Mouse (Mus musculus): Measurements from ENCODE around the gene Ilkap.

Gene Ilkap

DNA sequence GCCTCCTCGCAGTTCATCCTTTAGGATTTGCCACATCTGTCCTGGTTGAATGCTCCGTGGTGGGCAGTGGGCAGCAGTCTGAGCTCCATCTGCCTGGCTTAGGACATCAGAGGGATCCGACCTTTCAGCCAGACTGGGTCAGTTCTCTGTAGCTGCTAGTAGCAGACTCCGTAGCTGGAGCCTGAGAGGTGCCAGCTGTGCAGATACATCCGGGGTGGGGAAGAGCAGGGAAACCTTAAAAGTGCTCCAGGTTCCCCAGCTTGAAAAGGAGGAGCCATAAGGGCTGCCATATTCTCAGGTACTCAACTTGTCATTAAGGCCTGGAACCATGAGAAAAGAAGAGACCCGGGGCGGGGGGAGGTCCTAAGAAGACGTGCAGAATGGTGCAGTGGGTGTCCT, 32.8 kb downstream of the Ilkap start:
- in situ Hi-C loops (cut with MboI, MseI), result no loop called here

DNA sequence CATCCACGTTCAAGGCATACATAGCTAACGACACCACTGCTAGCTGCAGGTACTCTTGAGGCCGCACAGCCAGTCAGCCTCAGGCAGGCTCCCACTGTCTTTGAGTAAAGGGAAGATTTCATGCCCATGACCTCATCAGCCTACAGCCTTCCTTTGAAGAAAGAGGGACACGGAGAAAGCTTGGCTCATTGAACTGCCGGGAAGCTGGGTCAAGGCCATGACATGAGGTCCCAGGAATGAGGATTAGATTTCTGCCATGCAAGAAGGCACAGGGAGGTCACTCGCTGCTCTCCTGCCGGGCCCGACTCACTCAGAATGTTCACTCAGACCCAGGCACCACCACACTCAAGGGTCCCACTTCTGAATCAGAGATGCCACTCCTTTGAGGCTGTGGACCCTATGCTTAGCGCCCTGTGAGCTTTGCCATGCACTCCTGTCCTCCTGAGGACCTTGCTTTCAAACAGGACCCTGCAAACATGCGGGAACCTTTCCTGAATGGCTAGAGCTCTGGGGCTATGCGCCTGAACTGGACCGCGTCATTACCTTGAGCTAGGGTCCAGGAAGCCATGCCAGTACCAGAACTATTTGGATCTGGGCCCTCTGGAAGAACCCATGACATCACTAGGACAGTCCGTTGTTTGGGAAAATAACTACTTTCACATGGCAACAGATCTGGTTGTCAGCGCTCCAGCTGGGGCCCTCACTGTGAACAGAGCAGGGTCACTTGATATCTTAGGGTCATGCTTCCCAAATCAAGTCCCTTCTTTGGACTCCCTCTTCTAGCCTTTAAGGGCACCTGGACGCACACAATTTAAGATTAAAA, 33.6 kb downstream of the Ilkap start:
- in situ Hi-C loops (cut with MboI, MseI), result no loop called here

DNA sequence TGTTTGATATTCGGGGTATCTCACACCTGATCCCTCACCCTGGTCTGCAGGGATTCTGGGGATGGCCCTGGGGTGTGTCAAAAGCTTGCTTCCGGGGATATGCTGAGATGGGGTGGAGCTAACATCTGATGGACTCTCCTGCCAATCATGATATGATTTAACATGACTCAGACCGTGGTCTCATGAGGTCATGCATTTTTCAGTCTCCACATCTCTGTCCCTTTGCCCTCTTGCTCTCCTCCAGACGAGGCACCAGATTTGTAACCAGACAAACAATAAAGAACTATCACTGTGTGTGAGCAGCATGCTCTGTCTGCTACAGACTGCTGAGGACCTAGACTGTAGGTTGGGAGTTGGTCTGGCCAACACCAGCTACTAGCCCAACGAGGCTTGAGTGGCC, 36.5 kb downstream of the Ilkap start:
- in situ Hi-C loops (cut with MboI, MseI), result no loop called here

DNA sequence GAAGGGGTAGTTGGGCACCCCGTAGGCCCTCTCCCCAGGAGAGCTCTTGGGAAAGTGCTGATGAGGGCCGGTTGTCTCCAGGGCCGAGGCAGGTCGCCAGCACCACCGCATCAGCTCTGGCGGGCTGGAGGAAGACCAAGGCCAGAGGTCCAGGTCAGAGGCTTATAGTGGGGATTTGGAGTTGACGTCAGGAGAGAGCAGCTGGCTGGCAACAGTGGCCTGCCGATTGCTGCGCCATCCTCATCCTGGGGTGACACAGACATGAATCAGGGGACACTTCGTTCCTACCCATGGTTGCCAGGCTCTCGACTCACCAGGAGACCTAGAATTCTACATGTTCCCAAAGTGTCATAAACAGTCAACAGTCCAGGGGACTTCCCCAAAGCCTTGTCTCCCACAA, 42.5 kb downstream of the Ilkap start:
- in situ Hi-C loops (cut with MboI, MseI), result no loop called here

DNA sequence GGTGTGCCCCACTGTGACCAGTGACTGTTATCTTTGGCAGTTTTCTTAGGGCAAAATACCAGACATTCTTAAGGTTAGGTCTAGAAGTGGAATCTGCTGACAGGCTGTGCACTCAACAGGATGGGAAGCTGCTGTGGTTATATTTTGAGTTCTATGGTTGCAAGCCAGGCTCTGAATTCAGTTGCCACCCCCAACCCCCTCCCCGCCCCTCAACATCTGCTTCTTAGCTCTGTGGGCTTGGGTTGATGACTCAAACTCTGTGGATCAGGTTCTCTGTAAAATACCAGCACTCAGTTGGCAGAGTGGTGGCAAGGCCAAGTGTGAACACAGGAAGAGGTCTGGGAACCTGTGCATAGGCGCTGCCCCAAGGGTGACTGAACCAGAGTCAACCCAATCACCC, 46.3 kb downstream of the Ilkap start:
- in situ Hi-C loops (cut with MboI, MseI), result no loop called here

DNA sequence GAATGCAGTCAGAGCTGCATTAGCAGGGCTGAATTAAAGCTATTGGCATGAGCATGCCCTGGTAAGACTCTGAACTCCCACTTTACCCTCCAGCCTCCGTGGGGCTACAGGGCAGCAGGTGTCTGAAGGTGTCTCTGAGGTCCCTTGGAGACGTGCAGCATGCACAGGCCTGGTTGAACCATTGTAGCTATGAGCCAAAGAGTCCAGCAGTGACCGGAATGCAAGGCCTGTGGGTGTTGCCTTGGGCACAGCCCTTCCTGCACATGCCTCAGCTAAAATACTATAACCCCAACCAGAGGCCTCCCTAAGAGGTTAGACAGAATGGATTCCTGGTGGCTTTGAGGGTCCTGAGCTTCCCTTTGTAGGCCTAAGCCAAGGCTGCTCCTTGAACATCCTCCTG, 47.4 kb downstream of the Ilkap start:
- in situ Hi-C loops (cut with MboI, MseI), result no loop called here

DNA sequence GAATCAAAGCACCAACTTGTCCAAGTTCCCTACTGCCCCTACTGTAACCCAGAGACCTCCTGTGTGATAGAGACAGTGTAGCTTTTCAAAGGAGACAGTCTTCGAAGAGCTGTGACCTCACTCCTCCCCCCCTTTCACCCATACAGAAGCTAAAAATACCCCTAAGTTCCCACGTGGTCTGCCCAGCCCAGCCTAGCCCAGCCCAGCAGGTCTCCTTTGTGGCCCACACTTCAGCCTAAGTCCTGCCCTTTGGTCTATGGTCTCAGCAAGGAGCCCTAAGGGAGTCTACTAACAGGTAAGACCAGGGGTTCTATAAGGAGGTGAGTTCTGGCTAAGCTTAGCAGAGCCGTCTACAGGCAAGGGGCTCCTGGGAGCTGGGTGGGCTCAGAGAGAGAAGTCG, 47.8 kb downstream of the Ilkap start, which contains the start of gene Klhl30:
TSS of gene Klhl30 (plus strand) at position 176 of the 400 bp plus-strand sequence.
- in situ Hi-C loops (cut with MboI, MseI), result no loop called here

DNA sequence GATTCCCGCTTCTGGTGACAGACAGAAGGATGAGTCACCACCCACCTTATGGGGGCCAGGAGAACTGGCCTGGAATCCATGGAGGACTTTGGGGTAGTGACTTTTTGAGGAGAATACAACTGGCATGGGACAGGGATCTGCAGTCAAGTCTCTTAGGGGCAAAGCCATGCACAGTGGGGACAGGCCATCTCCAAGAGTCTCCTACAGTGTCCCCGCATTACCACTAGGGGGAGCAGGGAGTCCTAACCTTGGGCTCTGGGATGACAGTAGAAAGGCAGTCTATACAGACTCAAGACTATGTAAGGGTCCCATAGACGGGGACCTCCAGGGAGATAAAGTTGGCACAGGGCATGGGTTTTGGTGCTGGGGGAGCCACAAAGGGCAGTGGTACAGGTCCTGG, 51.7 kb downstream of the Ilkap start:
- in situ Hi-C loops (cut with MboI, MseI), result no loop called here

DNA sequence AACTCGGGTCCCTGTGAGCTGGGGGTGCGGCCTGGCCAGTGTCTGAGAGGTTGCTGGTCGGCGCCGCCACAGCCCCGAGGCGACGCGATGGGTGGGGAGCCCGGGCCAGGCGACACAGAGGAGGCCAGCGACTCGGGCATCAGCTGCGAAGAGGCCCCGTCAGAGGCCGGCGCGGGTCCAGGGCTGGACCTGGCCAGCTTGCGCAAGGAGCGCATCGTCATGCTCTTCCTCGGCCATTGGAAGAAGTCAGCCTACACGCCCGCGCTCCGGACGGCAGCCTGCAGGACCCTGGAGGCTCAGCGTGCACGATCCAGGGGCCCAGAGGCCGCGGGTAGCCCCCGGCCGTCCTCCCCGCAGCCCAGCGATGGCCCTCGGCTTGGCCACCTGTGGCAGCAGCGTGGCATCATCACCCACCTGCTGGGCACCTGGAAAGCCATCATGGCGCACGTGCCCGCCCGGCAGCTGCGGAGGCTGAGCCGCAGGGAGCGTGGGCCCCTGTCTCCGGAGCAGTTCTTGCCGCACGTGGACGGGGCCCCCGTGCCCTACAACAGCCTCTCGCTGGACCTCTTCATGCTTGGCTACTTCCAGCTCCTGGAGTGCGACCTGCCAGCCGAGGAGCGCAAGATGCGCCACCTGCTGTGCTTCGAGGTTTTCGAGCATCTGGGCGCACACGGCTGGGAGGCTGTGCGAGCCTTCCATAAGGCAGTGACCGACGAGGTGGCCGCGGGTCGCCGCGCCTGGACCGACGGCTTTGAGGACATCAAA, 53.5 kb downstream of the Ilkap start:
- in situ Hi-C loops (cut with MboI, MseI), result no loop called here

DNA sequence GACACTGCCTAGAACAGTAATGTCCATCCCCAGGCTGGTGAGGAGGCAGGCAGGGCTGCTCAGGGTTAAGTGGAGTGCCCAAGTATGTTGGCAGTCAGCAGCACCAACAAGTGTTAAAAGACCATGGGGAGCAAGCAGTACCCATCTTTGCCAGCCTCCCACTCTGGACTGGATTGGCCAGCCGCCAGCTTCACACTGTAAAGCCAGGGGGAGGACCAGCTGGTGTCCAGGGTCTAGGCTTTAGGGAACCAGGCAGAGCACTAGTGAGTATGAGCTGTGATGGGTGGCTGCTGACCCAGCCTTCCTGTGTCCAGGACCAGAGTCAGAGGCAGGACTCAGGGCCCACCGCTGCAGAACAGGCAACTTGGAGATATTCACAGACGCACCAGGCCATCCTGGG, 54.6 kb downstream of the Ilkap start:
- in situ Hi-C loops (cut with MboI, MseI), result no loop called here

DNA sequence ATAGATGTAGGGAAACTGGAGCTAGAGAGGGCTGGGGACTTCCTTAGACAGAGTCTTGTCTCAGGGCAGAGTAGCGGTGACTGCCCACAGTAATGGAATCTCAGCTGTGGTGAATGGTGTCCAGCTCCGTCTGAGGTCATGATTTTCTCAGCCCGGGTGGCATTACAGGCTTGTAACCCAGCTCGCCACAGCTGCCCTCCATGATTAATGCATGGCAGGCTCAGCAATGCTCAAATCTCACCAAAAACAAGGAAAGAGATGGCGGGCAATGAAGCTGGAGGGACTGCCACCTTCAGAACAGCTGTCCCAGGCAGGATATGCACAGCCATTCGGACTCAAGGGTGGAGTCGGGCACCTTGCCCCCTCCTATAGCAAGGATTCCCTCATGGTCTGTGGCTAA, 61.3 kb downstream of the Ilkap start:
- in situ Hi-C loops (cut with MboI, MseI), result no loop called here

DNA sequence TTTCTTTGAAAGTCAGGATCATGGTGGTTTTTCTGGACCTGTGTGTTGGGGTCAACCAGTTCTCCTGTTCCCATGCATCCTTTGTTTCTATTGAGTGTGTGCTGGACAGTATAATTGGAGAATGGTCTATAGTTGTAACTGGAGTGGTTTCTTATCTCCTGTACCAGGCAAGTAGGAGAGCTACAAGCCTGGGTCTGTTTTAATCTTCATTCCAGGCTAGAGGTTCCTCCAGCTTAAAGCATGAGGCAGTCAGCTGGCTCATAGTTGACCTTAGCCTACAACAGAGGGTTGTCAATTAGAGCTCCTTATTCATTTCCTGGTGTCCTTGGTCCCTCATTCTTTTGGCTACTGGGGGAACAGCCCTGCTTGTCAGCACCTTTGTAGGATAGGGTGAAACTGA, 65.0 kb downstream of the Ilkap start:
- in situ Hi-C loops (cut with MboI, MseI), result no loop called here

DNA sequence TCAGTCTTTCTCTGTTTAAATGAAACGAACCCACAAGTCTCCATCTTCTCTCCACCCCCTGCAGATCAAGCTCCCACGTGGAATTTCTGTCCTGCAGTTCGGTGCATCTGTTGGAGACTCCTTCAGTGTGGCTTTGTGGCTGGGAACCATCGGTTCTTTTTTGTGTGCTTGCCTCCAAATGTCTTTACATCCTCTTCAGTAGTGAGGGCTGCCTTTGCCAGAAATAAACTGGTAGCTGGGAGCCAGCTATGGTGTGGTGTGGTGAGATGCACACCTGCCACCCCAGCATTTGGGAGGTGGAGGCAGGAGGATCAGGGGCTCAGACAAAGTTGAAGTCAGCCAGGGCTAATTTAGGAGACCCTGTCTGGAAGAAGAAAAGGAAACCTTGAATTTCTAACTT, 66.5 kb downstream of the Ilkap start:
- in situ Hi-C loops (cut with MboI, MseI), result no loop called here

DNA sequence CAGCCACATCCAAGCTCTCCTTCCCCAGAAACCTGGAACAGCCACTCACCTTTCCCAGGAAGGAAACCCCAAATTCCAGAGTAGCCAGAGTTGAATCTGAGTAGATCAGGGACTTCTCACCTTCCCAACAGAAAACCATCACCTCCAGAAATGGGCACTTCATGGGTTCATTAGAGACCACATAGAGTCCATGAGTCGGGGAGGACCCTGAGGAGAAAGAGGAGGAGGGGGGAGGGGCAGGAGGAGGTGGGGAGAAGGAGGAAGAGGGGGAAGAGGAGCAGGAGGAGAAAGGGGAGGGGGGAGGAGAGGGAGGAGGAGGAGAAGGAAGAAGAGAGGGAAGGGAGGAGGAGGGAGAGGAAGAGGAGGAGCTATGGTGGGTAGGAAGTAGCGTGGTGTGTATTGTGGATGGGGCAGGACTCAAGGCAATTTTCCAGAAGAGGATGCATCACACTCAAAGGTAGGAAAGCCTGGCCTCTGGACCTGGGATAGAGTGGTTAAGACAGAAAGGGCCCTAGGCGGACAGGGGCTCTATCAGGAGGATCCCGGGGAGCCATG, 73.0 kb downstream of the Ilkap start:
- in situ Hi-C loops (cut with MboI, MseI), result loop anchor here (10.0 kb wide), 1 partner anchor 361 kb away; the partner anchor contains the start of gene Rab17

DNA sequence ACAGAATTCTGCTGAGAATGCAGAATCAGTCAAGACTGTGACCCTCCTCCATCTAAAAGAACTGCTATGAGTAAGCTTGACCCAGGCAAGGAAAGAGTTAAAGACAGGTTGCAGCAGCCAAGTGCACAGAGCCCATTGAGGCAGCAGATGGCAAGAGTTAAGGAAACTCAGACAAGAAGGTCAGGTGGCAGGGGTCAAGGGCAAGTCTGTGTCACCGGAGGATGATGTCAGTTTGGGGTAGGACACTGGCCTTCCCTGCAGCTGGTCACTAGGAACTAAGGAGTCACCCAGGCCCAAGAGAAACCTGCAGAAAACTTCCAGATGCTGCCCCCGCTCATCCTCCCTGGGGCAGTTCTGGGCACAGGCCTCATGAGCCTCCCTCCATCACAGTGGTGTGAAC, 74.0 kb downstream of the Ilkap start:
- in situ Hi-C loops (cut with MboI, MseI), result loop anchor here (10.0 kb wide), 1 partner anchor 360 kb away; the partner anchor contains the start of gene Rab17
